Mouse (Mus musculus): ENCODE measurements around the gene Pdcd7.

Gene Pdcd7

DNA sequence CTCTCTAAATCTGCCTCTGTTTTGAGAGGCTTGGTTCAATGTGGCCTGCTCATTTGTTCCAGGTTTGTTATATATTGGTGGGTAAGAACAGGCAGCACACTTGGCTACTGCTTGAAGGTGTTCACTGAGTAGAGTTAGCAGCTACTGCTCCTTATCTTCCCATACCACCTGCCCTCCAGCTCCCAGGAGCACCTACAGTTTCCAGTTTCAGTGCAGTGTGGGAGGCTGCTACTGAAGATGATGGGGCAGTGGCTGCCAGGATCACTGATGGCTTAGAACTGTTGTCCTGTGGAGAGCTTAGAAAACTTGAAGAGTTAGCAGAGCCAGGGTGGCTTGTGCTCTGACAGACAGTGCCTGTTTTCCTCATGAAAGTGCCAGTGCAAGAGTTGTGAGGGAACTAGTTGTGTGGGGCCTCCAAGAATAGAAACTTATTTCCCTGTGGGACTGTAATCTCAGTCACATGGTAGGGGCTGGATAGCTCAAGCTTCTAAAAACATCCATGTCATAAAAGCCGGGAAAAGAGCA lies 13.1 kb downstream of the Pdcd7 start:
- no peak for DNase-seq

DNA sequence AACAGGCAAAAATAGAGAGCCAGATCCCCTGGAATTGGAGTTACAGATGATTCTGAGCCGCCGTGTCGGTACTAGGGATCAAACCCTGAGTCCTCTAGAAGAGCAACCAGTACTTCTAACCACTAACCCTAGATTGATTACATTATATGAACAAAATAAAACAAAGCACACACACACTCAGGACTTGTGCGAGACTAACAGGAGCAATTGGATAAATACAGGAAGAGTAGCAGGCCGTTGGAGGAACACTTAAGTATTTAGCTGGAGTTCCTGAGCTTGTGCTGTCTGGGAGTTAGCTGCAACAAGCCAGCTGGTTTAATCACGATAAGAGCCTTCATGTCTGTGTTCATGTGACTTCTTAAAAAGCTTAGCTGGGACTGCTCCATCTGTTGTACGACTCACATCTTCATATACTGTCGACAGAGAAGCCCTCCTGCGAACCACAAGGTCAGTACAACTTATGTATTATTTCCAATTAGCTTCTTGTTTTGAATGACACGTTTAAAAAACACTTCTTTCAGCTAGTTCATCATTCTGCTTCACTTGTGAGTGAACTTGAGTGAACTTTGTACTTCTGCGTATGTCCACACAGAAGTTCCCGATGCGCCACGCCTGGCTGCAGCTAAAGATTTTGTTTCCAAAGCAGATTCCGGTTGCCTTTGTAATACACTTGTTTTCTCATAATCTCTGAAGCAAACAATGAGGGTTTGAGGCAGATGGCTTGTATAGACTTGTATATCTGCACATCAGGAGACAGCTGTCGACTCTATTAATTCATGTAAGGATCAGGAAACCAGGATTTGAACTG lies 14.9 kb downstream of the Pdcd7 start, which contains the start of gene Ubap1l:
Gene Ubap1l, plus strand, starts transcription at position 401 of the 808 bp plus-strand sequence.
- no peak for DNase-seq

GRCm38 (mm10) chr9:65363684-65364083 lies 17.8 kb downstream of the Pdcd7 start:
- no peak for DNase-seq

DNA sequence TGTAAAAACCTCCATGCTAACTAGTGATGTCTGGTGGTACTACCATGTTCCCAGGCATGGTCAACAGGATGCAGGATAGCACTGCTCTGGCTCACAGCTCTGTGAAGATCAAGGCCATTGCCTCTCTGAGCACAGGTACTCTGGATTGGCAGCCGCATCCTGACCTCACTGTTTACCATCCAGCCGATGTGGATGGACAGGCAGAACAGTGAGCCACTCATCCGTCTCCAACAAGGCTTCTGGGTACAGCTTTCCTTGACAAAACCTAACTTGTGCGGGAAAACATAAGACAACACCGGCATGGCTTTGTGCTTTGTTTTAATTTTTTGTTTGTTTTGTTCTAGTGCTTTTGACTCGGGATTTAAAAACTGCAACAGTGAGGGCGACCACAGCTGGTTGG lies 19.8 kb downstream of the Pdcd7 start:
- no peak for DNase-seq

GRCm38 (mm10) chr9:65371756-65372155 lies 25.9 kb downstream of the Pdcd7 start:
- DNase-seq, result no peak

- peak; percentile 32 to 41 for DNase-seq
Observed at GRCm38 (mm10) chr9:65372449-65372848, 26.5 kb downstream of the Pdcd7 start.

- no peak for DNase-seq
Observed at GRCm38 (mm10) chr9:65374468-65375162, 28.7 kb downstream of the Pdcd7 start.

DNA sequence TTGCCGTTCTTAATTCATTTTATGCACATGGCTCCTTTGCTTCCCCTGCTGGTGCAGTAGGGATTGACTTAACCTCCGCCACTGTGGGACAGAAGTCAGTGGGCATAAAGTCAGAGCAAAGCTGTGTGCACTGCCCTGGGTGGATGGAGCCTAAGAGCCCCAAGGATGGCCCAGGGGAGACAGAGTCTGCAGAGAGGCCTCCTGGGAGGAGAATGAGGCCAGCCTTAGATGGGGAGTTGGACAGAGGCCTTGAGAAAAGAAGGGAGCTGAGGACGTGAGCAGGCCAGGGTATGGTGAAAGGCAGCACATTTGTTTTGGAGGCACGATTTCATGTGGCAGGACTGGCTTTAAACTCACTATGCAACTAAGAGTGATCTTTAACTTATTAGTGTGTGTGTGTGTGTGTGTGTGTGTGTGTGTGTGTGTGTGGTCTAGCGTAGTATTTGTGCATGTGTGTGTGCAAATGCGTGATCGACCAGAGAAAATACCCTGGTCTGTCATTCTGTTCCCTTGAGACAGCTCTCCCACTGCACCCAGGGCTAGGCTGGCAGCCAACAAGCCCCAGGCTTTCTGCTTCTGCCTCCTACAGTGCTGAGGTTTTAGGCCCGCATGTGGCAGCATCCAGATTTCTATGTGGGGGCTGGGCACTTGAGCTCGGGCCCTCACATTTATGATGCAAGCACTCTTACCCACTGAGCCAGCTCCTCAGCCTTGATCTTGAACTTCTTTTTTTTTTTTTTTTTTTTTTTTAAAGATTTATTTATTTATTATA lies 29.4 kb downstream of the Pdcd7 start:
- no peak for DNase-seq

- no peak for DNase-seq
Observed at GRCm38 (mm10) chr9:65381017-65381590, 35.2 kb downstream of the Pdcd7 start.

DNA sequence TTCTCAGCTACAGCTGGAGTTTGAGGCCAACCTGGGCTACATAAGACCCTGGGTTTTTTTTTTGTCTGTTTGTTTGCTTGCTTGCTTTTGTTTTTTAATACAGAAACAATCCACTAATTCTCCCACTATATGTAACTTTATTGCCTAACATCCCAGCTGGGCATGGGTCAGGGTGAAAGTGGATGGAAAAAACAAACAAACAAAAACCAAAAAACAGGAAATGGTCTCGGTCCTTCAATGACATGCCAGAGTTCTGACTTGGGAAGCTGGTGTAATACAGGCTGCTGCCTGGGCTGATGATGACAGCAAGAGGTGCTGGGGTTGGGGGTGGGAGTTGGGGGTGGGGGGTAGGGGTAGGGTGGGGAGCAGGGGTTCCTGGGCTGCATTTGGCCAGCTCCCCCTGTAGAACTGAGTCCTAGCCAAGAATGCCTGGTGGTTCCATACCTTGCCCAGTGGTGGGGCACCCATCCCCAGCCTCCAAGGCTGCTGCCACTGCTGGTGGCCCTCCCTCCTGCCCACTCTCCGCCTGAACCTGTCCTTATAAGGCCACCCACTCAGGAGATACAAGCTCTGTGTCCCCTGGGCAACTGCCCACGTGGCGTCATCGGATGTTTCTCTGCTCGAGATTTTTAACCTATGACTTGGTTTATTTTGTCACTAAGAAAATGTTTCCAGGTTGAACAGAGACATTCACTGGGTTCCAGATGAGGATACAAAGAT lies 36.3 kb downstream of the Pdcd7 start:
- no peak for DNase-seq

DNA sequence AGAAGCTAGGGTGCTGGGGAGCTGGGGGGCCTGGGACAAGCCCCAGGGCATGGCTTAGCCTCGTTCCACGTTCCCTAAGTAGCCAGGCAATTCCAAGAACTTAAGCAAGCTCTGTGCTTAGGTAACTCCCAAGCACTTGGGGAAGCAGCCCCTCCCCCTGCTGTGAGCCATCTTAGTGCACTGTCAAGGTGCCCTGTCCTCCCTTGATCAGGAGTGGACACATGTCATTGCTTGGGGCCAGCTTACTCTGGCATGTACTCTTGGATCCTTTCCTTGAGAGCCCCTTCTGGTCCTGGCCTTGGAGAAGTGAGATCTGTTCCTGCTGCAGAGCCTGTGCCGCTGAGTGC lies 36.8 kb downstream of the Pdcd7 start:
- DNase-seq, result no peak

DNA sequence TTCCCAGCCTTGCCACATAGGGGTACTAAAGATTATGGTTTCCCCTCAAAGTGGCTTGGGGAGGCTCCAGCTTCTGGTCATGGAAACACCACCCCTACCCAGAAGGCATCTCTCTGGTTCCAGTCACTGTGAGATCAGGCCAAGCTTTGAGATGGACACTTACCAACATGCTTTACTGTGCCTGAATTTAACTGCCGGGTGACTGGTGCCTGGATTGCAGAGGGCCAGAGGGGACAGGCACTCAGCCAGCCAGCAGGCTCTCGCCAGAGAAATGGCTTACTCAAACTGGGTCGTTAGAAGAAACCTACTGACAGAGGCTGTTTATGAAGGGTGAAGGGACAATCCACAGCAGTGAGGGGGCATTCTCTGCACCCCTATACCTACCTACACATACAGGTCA lies 38.4 kb downstream of the Pdcd7 start:
- DNase-seq, result no peak

DNA sequence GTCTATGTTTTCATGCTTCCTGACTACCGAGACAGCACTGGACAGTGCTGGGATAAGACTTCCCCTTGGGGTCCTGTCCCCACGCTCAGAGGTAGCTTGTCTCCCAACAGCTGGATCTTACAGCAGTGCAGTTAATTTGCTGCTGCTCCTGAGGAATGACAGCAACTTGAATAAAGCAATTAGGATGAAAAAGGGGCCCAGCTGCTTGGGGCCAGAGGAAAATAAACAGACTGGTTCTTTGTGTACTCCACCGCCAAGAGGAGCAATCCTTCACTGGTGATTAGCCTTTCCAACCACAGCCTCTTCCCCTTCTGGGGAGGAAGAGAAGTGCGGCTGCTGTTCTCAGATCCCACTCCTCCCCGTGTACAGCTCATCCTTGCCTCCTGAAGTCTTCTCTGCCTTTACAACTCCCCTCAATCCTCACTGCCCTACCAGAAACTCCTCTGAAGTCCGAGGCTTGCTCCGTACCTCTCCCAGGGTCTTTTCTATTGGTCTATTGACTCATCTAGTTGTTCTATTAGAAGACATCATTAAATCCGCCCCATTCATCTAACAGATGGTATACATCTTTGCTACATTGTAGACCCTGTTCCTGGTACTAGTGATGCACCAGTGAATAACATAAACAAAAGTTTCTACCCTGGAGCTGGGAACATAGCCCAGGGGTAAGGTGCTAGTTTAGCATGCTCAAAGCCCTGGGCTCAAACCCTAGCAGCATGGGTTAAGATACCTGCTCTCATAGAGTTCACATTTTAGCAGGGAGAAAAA lies 40.7 kb downstream of the Pdcd7 start:
- no peak for DNase-seq

- no peak for DNase-seq
Observed at GRCm38 (mm10) chr9:65390752-65391612, 45.1 kb downstream of the Pdcd7 start.

DNA sequence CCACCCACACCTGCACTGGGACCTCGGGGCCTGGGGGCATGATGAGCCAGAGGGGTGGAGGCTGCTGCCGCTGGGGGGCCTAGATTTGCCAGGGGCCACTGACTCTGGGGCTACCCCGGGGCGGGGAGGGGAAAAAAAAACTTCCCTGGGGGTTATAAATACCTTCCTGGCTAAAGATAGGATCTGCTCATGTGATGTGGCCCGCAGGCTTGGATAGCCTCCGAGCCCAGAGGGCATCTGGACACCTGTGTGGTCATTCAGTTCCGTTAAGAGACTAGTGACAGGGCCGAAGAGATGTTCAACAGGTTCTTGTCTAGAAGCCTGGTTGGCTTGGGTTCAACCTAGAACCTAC lies 45.7 kb downstream of the Pdcd7 start, which contains the start of gene Kbtbd13:
Gene Kbtbd13, minus strand, starts transcription at position 40 of the 352 bp plus-strand sequence.
- no peak for DNase-seq

DNA sequence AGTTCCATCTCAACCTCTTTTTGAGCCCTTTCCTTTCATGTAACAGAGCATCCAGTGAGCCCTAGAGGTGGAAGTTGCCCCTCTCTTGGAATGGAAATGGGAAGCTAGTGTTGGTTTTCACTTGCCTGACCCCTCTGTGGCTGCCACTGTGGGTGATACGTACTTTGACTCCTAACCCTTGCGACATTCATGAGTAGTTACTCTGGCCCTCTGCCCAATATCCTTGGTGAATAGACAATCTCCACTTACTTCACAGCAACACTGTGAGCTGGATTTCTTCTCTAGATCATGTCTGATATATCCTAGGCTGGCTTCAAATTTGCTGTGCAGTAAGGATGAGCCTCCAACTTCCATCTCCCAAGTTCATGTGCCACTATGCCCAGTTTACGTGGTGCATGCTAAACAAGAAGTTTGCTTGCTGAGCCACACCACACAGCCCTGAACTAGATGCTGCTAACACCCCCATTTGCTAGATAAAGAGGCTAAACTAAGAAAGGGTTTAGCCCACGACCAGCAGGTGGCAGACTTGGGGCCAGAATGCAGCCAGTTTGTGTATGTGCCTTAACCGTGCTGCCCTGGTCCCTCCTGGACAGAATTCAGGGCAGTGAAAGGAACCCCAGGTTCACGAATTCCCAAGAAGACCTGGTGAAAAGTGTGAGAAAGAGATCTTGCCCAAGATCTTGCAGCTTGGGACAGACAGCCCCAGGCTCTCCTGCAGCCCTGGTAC lies 46.9 kb downstream of the Pdcd7 start:
- DNase-seq, result peak; percentile 54 to 59

DNA sequence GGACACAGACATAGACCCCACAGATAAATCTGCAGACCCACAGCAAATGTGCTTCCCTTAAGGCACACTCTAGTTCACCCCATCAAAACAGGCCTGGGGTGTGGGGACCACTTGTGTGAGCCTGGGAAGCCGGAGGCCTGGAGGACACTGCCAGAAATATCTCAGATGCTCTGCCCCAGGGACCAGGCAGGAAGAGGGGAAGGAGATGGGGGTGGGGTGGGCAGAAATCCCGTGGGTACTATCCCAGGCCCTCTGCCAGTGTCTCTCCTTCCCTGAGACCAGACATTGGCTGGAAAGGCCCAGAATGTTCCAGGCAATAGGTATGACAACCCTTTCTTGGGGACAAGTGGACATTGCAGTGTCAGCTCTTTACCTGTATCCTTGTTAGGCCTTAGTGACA lies 47.7 kb downstream of the Pdcd7 start:
- no peak for DNase-seq

- no peak for DNase-seq
Observed at GRCm38 (mm10) chr9:65394360-65394759, 48.5 kb downstream of the Pdcd7 start.

DNA sequence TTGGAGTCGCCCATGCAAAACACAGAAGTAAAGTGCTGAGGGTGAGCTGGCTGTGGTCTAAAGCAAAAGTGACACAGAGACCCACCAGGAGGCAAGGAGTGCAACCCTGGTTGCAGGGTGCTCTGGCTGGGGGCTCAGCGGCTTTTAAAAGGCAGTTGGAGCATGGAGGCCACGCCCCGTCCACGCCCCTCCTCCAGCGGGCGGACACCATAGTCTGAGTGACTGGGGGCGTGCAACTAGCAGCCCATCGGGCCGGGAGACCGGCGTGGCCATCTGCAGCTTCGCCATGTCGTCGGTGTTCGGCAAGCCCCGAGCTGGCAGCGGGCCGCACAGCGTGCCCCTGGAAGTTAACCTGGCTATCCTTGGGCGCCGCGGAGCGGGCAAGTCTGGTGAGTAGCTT lies 52.4 kb downstream of the Pdcd7 start, which contains the start of gene Rasl12:
Gene Rasl12, plus strand, starts transcription at position 228 of the 400 bp plus-strand sequence.
- peak; percentile 64 to 66 for DNase-seq

- no peak for DNase-seq
Observed at GRCm38 (mm10) chr9:65399934-65400333, 54.0 kb downstream of the Pdcd7 start.

Measured in thymus, postnatal 36 days (tissue).